Mouse (Mus musculus): ENCODE data around the gene Cks1b.

Cks1b gene

DNA sequence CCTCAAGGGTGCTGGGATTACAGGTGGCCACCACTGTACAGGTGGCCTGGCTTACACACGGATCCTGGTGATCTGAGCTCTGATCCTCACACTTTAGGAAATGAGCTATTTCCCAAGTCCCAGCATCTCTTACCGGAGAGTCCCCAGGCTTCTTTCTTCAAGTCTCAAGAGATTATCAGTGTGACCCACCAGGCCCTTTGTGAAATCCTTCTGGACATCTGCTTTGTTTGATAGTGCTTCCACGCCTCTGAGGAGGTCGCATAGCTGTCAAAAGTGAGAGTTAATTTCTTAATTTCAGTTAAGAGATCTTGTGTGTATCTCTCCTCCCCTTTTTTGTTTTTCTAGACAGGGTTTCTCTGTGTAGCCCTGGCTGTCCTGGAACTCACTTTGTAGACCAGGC lies 7.7 kb upstream of the Cks1b start:
- no peak for DNase-seq (ENCODE audit: extremely low read depth, low read depth)

DNA sequence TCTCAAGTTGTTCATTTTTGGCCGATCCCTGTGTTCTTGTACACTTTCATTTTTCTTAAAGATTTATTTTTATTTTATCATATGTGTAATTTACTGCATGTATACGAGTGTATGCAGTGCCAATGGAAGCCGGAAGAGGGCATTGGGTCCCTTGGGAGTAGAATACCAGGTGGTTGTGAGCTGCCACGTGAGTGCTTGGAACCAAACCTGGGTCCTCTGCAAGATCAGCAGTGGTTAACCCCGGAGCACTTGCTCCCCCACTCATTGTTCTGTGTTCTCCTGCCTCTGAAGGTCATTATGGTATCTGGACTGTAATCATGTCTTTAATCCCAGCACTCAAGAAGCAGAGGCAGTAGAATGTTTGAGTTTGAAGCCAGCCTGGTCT lies 7.0 kb upstream of the Cks1b start:
- no peak for DNase-seq (ENCODE audit: extremely low read depth, low read depth)

DNA sequence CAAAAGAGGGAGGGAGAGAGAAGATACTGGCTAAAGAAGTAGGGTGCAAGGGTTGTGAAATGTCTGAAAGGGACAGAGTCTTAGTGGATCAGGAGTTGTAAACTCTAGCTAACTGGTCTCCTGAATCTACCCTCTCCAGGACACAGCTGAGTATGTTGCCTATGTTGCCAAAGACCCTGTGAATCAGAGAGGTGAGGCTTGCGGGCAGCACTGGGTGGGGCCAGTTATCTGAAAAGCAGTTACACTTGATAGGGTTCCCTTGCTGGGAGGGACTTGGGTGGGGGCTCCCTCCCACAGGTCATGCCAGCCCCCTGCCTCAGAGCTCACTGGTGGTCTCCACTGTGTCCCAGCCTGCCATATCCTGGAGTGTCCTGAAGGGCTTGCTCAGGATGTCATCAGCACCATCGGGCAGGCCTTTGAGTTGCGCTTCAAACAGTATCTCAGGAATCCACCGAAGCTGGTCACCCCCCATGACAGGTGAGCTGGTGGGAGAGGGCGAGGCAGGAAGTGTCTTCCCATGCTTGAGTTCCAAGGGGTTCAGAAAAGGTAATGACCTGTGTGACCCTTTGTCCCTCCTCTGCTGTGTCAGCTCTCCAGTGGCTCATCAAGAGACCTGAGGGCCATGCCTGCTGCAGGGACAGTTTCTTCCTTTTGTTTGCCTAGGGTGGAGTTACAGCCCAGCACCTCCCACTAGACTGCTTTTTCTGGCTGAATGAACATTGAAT lies 6.4 kb upstream of the Cks1b start:
- no peak for DNase-seq (ENCODE audit: extremely low read depth, low read depth)

DNA sequence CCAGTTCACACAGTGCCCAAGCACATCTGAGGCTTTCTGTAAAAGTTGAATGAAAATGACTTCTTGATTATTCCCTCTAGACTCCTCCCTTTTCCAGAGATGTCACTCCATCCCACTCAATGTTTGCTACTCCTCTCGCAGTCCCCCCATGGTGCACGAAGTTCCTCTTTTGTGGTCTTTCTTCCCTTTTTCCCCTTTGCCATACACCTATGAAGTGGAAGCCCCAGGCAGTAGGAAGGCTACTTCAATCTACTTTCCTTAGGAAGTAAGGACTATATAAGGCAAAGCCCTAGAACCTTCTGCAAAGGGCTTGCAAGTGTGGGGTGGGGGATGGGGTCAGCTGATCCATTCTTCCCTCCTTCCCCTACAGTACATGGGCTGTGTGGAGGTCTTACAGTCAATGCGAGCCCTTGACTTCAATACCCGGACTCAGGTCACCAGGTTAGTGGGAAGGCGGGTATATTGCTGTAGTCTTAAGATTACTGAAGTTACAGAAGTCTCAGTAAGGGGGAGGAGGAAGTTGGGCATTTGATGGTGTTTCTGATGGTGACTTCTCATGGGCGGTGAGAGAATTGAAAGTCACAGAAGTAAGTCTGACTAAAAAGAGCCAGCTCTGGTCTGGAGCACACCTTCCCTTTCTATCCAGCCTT lies 4.5 kb upstream of the Cks1b start:
- DNase-seq (ENCODE audit: extremely low read depth, low read depth): peak; percentile 74

DNA sequence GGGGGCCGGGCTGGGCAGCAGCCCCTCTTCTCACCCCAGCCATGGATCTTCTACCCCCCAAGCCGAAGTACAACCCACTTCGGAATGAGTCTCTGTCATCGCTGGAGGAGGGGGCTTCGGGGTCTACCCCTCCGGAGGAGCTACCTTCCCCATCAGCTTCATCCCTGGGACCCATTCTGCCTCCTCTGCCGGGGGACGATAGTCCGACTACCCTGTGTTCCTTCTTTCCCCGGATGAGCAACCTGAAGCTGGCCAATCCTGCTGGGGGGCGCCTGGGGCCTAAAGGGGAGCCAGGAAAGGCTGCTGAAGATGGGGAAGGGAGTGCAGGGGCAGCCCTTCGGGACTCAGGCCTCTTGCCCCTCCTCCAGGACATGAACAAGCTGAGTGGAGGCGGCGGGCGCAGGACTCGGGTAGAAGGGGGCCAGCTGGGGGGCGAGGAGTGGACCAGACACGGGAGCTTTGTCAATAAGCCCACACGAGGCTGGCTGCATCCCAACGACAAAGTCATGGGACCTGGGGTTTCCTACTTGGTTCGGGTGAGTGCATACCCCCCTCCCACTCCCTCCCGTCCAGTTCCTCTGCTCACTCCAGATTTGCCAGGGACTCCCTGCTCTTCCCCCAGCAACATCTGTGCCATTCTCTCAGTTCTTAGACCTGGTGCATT lies 3.8 kb upstream of the Cks1b start:
- no peak for DNase-seq (ENCODE audit: extremely low read depth, low read depth)

DNA sequence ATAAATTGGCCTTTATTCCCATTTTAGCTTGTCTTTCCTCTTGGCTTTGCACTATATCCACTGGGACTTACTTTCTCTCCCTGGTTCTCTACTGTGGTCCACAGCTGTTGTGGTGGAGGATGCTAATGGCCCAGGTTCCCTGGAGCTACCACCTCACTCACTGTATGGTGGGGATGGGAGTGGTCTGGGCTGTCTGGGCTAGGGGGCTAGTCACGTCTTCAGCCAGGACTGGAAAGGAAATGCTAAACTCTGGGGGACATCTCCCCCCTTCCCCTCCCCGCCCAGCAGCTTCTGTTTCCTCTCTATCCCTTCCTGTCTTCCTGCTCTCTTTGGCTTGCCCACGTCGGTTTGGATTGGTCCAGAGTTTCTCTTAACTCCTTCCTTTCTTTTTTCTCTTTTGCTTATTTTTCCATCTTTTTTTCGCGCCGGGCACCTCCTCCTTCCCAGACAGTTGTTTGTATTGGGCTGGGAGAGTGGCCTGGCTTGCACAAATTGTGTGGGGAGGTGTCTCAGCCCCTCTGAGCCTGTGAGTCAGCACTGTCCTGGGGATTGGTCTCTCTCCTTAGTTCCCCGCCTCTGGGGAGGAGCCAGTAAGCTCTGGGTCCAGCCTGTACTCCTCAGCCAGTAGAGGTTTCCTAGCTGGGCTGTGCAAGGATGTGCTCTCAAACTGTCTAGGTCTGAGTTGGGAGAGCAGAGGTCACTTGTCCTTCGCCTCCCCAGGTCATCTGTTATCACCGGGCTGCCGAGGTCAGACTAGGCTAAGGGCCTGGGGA lies 3.0 kb upstream of the Cks1b start:
- peak; percentile 83 for DNase-seq (ENCODE audit: extremely low read depth, low read depth)

DNA sequence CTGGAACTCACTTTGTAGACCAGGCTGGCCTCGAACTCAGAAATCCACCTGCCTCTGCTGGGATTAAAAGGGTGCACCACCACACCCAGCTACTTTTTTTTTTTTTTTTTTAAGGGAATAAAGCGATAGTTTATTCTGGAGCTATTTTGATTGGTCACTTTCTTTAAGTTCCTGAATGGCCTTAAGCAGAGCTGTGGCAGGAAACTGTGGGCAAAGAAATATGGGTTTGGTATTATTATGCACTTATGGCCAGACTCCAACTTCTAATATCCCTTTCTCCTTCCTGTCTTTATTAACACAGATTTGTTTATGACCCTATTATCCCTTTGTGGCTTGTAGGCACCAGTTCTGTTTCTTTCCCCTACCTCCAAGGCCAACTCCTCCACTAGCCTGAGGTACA lies 2.2 kb upstream of the Cks1b start:
- DNase-seq (ENCODE audit: extremely low read depth, low read depth): no peak

DNA sequence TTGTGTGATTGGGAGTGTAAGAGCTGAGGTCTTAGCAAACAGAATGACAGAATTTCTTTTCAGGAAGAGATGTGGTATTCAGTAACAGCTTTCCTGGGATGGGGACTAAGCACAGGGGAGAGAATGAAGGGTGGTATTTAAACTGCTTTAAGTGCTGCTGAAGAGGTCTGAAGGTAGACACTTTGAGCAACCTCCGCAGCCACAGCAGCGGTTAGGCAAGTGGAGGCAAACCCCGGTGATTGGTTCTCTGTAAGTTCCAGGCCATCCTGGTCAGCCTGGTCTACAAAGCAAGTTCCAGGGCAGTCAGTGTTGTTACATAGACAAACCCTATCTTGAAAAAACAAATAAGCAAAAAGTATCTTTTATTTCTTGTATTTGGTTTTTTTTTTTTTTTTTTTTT lies 1.8 kb upstream of the Cks1b start:
- peak; percentile 20 for DNase-seq (ENCODE audit: extremely low read depth, low read depth)

DNA sequence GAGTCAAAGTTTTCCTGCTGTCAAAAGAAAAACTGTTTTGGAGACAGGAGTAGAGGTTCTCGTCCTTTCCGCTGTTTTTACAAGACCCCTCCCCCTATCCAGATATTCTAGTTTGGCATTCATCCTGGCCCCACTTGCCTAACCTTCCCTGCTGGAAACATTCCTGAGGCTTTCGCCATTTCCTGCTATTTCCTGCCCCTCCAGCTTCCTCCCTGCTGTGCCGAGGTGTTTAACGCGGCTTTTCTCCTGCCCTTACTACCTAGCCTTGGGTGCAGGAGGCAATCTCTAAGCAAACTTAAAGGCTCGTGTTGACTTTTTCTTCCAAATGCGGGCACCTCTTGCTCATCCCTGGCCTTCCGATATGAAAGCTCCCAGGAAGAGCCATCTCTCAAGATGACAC lies 1.4 kb upstream of the Cks1b start:
- DNase-seq (ENCODE audit: extremely low read depth, low read depth): no peak

DNA sequence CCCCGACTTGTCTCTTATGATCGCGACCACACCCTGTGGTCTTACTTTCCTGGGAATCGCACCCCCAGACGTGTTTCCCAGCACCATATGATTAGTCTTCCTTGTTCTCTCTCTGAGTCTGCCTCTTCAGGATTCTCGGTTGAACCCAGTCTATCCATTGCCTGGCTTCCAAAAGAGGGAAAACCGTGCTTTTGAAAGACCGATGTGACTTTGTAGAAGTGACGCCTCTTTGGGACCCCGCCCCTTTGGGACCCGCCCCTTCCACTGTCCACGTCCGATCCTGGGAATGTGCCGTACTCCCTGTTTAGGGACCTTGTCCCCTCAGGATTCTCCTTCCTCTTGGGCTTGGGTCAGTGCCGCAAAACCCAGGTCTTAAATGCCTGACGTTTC lies 673 bp upstream of the Cks1b start:
- no peak for DNase-seq (ENCODE audit: extremely low read depth, low read depth)

DNA sequence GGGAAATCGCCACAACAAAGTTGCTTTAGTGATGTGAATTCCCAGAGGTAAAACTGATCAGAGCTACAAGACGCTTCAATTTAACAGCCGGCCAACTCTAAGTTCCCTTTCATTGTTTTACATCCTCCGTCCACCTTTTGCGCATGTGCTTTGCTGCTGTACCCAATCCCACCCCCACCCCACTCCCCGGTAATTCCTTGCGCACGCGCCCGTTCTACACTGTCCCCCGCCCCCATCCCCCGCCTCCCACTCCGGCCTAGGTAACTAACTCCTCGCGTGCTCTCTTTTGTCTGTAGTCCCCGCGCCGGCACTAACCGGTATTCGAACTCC lies 378 bp downstream of the Cks1b start:
- peak; percentile 78 for DNase-seq (ENCODE audit: extremely low read depth, low read depth)

DNA sequence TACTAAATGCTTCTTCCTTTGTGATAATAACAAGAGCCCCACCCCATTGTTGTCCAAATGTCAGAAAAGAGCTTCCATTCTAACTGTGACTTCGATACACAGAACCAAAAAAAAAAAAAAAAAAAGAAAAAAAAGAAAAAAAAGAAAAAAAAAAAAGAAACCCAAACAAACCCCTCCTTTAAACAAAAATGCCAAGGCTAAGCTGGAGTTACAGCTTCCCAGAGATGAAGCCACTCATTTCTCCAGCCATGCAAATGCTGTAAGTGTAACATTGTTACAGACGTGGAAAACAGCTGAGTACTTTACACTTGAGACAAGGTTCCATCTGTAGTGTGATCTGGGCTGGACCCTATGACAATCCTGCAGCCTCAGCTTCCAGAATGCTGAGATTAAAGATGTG lies 1.1 kb downstream of the Cks1b start:
- DNase-seq (ENCODE audit: extremely low read depth, low read depth): no peak

DNA sequence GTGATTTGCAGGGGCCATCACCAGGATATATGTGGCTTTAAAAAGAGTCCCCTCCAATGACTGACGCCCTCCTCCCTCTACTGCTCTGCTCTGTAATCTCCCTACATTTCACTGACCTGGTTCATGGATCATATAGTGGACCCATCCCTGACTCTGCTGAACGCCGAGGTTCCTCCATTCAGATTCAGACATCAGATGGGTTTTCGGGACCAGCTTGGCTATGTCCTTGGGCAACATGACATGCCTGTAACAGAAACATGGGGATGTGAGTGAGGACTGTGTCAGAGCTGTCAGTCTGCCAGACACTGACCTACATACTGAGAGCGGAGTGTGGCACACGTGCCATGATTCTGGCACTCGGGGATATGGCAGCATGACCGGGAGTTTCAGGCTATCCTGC lies 2.0 kb downstream of the Cks1b start:
- no peak for DNase-seq (ENCODE audit: extremely low read depth, low read depth)

DNA sequence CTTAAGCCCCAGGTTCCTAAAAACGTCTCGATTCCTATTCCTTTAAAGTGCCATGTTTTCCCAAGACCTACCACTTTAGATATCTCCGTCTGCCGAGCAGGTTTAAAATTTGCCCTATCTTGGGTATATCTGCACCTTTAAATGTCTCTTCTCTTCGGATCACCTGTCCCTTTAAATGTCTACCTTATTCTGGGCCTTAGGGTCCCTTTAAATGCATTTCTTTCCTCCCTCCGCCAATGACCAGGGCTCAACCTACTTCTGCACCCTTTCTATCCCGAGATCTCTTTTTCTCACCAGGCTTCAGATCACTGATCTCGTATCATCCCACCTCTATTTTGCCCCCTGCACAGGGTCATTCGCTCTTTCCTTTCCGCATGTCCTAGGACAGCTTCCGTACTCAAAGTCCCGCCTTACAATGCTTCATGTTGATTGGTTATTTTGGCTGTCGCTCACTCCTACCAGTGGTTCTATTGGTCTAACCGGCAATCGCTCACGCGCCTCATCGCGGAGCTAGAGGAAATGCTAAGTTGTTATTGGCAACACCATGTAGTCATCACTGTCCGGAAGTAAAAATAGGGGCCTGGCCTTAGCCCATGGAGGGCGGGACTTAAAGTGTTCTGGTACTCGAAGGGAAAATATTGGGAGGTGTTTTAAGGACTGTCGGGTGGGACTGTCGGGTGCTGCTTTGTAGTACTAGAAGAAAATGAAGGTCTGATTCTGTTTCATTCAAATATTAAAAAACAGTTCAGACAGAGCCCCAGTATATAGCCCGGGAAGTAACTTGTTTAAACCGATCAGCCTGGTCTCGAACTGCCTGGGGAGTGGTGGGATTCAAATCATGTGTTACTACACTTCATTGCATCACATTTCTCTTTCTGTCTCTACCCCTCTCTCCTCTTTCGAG lies 6.4 kb downstream of the Cks1b start, which contains the start of gene Flad1:
Flad1 (minus strand) TSS at position 381 of the 904 bp plus-strand sequence.
- peak; percentile 100 for DNase-seq (ENCODE audit: extremely low read depth, low read depth)

DNA sequence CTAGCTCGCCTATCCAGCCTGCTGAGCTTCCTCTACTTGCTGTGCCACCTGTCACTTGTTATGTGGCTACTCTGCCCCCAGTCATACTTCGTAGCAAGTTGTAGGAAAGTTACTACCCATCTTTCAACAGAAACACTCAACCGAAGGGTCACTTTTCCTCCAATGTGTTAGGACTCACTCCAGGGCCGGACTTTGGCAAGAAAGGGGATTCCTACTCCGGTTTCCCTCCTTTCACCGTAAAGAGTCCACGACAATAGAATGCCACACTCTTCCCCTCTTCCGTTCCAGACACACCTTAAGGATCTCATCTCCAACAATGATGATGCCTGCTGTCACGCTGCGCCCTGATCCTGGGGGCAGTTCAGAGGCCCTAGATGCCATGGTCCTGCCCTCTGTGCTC lies 7.3 kb downstream of the Cks1b start:
- no peak for DNase-seq (ENCODE audit: extremely low read depth, low read depth)

DNA sequence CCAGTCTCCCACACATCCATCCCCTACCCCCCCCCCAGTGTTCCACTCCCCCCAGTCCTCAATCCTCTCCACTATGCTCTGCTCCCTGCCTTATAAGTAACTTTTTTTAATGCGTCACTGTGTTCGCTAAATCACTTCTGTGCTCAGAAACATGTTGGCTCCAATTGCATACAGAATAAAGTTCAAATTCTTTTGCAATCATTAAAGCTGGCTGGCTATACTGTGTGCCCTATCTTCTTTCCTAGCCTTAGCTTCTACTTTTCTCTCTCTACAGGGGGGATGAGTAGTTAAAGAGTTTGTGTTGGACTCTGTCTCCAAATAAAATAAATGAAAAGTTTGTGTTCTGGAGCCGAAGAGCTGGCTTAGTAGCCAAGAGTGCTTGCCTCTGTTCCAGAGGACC lies 8.5 kb downstream of the Cks1b start:
- no peak for DNase-seq (ENCODE audit: extremely low read depth, low read depth)

DNA sequence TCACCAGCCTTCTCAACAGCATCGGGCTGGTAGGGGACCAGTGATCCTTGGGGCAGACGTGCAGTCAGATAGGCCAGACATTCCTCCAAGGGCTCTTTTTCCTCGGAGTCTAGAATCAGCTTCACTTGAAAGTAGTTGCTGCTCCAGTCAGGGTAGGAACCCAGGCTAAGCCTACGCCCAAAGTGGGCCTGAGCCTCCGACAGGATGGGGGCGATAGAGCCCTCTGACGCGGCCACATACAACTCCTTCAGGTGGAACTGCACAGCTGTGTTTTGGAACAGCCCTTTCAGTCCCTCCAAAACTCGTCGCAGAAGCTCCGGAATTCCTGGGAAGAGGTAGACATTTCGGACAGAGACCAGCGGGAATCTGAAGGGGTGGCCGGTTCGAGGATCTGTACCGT lies 9.7 kb downstream of the Cks1b start:
- DNase-seq (ENCODE audit: extremely low read depth, low read depth): no peak

DNA sequence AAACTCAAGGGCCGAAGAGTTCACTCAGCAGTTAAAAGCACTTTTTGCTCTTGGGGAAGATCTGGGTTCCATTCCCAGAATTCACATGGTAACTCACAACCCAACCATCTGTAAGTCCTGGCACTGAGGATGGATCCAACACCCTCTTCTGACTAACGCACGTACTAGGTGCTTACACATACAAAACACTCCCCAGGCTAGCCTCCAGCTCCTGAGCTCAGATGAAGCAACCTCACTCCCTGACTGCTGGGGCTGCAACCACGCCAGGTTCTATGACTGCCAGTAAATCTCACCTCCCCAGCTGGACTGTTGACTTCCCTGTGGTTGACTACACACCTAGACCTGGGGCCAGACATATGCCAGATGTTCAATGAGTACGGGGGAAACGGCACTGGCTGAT lies 11.3 kb downstream of the Cks1b start:
- no peak for DNase-seq (ENCODE audit: extremely low read depth, low read depth)

DNA sequence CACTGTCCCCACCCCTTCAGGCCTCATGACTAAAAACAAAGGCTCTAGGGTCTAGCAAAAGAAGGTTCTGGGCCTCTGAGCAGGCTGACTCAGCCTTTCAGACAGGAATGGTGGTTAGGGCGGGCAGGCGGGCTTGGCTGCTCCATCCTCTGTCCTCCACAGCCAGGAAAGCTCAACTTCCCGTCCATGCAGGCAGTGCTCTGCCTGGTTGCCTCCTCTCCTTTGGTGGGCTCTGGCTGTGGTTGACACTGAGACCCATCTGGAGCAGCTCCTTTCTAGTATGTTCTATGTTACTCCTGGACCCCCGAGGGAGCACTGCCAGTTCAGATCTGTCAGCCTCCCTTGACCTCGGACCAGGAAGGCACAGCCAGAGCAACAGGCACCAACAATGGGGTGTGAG lies 15.5 kb downstream of the Cks1b start, which contains the start of gene Lenep:
Lenep (minus strand) TSS at position 101 of the 400 bp plus-strand sequence.
- no peak for DNase-seq (ENCODE audit: extremely low read depth, low read depth)

DNA sequence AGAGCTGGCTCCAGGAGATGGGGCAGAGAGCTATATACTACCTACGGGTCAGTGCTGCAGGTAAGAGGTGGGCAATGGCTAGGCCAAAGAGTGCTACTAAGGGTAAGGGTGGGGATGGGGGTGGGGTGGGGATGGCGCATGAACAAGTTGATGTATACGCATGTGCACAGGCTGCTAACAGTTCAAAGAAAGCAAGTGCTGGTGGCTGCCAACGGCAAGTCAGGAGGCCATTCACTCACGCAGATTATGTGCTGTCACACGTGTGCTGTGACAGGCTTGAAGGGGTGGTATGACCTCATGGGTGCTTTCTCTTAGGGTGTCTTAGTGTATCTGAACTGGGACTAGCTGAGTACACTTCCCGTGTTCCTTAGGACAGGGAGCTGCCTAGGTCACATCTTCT lies 16.9 kb downstream of the Cks1b start:
- no peak for DNase-seq (ENCODE audit: extremely low read depth, low read depth)

DNA sequence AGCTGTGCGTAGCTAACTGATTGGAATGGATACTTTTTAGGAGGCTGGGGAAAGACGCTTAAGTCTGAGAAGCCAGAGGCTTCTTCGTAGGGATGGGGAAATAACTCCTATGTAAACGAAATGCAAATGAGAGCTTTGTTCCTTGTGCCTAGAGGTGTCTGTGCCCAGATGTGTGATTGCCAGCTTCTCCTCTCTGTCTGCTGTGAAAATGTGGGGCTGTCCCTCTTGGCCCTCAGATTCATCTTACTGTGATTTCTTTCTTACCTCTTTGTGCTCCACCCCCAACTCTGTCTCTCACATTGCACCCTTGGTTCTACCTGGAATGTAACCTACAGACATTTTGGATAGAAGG lies 21.6 kb downstream of the Cks1b start:
- DNase-seq (ENCODE audit: extremely low read depth, low read depth): no peak

Data from MEL-GATA-1-ER (cell line).